Comparison of ENCODE assay signal across 11 mouse cellular contexts in genomic region chr9:61349697-61350096, GRCm38 (mm10). TPM values are rescaled to one million over a fixed set of nuclear protein-coding genes. Genes with fewer than 3 reads are reported as not detected.
A peak's percentile ranks its signal among the peaks of the same experiment; 100 is the strongest.
DNase-seq lines count a peak whose midpoint lies in the region; ATAC-seq and TF ChIP-seq lines count a peak whose summit lies in the region.
"Had no signal": no experiment of that assay in that cellular context is flagged by ENCODE, and none has a peak within 500 bp of the region (broad histone marks: within the 10 kb centered on the region; RNA-seq: fewer than 3 reads in every experiment).

No protein-coding gene starts in this region.

- peaks cover 20% of the 10 kb centered on the region for H3K4me1 ChIP-seq in kidney, adult 2 months (ENCODE audit: control insufficient read depth, insufficient read depth, low read length)

- H3K27me3 ChIP-seq in kidney, adult 2 months (replicated peaks; ENCODE audit: control insufficient read depth, insufficient read depth, low read length), result no peaks in the 10 kb centered on the region

- no peaks in the 10 kb centered on the region for H3K36me3 ChIP-seq in kidney, adult 2 months (ENCODE audit: control insufficient read depth, insufficient read depth, low read length)
- H3K36me3 ChIP-seq: midbrain, embryonic 12.5 days had no signal

- H3K4me3 ChIP-seq in kidney, adult 2 months (ENCODE audit: insufficient read depth, low read depth, low read length), result no peak overlapping the region
- H3K4me3 ChIP-seq: midbrain, embryonic 12.5 days had no signal

- peak; percentile 84 for ATAC-seq in common myeloid progenitor, adult 5-6 weeks (replicated peaks; ENCODE audit: low read depth, poor library complexity, severe bottlenecking)

- WGBS in kidney, adult 2 months, result 71% methylated on average over 7 of the region's 7 CpGs

- DNase-seq in adrenal gland, postnatal 14 days, result peak; percentile 57
- DNase-seq in adrenal gland, adult 18-20 months (ENCODE audit: low spot score in 2 of 2), result no peak
- DNase-seq in kidney, adult 2 months, result peak; percentile 91
- peak; percentile 85 for DNase-seq in lung, postnatal 36 days
- no peak for DNase-seq in liver
- DNase-seq in cerebellum, postnatal 36 days, result no peak
- no peak for DNase-seq in frontal cortex, adult 2 months (ENCODE audit: extremely low spot score in 1 of 2, low spot score in 1 of 2)
- DNase-seq: embryo, embryonic 11 days; gastrocnemius, postnatal 36 days had no signal

- no peak for TF ChIP-seq POLR2A in kidney, adult 2 months (IDR thresholded peaks at IDR 0.05; ENCODE audit: low read depth, low read length)

- peak overlapping the region; percentile 68; the same call in 1 of the 2 replicates for H3K27ac ChIP-seq in kidney, adult 2 months (ENCODE audit: insufficient read depth, low read depth, low read length)
- H3K27ac ChIP-seq: midbrain, embryonic 12.5 days had no signal

- no peak for TF ChIP-seq CTCF in kidney, adult 2 months (conservative IDR thresholded peaks at IDR 0.05; ENCODE audit: insufficient read depth, insufficient read length, low read depth, low read length)

RNA-seq across cellular contexts. Expression of gene Tle3, which starts 22.5 kb away (rescaled TPM):
- total RNA-seq in adrenal gland, postnatal 14 days (2021), result 98.9 and 107 TPM in 2 replicates
- total RNA-seq in adrenal gland, adult 18-20 months (2021), result 100 to 1,000 TPM; 104 to 148 TPM
- total RNA-seq in common myeloid progenitor, adult 5-6 weeks (2017), result 42.9 and 67.2 TPM in 2 replicates
- 47.2 and 50.9 TPM in 2 replicates for polyA plus RNA-seq in kidney, adult 2 months (2012; rRNA removed)
- 48.1 and 53.7 TPM in 2 replicates for polyA plus RNA-seq in frontal cortex, adult 2 months (2012; rRNA removed)

Comparison
In these comparisons a context has a peak if more than half of its experiments do, and no peak if none do; other contexts are left out.
1. DNase-seq: peak in adrenal gland, postnatal 14 days (single experiment), kidney, adult 2 months (single experiment) and lung, postnatal 36 days (single experiment); none in adrenal gland, adult 18-20 months (0 of 2), liver (single experiment), cerebellum, postnatal 36 days (0 of 2) and frontal cortex, adult 2 months (0 of 2).